Mouse (Mus musculus): ENCODE data around the gene Sh3glb1.
A peak's percentile ranks its signal among the peaks of the same experiment; 100 is the strongest.
"Not testable (repeated sequence)": the region's sequence is repeated elsewhere in the genome, so short reads cannot be mapped to it uniquely, and the experiment has no call there.

Sh3glb1 gene

DNA sequence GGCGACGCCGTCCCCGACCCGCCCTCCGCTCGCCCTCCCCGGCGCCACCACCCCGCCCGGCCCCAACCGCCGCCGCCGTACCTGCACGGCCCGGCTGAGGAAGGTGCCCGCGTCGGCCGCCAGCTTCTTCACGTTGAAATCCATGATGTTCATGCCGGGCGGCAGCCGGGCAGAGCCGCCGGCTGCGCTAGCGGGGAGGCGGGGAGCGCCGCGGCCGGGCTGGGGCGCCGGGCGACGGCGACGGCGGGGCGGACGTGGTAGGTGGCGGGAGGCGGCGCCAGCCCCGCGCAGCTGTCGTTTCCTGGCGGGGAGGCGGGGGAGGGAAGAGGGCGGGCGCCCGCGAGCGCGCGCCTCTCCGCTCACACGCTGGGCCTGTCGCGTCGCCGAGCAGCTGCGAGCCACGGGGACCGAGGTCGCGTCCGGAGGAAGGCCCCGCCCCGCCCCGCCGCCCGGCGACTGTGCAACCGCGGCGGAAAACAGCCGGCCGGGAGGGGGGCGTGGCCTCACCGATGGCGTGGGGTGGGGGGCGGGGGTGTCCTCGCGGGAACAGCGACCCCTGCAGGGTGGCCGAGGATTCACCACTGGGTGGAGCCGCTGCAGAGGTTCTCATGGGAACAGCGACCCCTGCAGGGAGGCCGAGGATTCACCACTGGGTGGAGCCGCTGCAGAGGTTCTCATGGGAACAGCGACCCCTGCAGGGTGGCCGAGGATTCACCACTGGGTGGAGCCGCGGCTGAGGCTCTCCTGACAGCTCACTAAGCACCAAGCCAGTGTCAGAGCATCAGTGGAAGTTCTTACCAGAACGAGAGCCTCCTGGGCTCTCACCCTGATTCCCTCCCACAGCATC, at the start of gene Sh3glb1:
TSS of gene Sh3glb1 (minus strand) at position 435 of the 847 bp plus-strand sequence.
- peak; percentile 100 for DNase-seq

DNA sequence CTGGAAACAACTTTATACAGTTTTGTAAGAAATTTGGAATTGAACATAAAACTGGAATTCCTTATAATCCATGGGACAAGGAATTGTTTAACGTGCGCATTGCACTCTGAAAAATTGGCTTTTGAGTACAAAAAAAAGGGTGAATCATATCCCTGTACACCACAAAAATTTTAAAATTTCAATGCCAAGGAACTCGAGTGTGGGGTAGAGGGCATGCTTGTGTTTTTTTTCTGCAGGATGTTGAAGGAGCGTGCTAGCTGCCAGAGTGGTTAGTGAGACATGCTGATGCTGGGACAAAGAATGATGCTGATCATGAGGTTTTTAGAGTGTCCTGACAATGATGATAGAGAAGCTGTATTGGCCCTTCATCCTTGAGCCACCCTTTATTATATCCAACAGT, 45.0 kb upstream of the Sh3glb1 start:
- DNase-seq = no peak

DNA sequence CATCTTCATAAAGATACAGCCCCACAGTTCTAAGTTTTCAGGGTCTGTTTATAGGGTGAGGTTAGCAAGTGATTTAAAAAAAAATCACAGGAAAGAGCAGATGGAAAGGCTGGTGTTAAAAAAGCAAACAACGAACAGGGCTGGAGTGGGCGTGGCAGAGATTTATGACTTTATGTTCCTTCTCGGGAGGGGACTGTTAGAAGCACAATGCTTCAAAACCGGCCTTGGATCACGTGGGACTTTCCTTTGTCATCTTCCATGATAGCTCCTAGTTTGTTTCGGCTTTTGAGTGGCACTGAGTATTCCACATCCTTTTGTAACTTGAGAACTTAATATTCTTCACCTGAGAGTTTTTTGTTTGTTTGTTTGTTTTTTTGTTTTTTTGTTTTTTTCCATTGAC, 41.3 kb upstream of the Sh3glb1 start:
- DNase-seq = no peak

DNA sequence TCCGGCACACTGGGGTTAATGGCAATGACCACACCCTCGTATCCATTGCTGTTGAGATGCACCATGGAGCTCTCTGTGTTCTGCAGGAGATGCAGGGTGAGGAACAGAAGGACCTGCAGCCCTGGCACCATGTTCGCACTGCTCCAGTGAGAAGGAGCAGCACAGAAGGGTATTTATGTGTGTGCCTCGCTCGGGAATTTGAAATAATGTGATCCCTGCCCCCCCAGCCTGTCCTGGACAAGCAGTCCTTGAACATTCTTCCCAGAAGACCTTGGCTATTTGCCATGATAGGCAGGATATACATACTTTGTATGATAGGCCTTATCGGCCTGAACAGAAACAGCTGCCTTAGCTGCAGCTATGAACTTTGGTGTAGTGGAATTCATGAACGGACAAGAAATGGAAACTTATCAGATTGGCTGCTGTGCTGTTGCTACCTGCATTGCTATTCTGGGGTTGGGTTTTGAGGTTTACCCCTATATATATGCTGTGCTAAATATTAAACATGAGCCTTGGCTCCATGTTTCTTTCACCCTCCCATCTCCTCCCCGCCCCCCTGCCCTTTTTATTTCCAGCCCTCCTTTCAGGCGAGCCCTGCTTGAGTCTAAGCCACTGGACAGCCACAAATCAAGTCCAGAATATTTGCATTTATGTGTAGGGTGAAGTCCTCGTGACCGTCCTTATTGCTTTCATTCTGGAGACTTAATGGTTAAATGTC, 40.6 kb upstream of the Sh3glb1 start, which contains the start of gene Clca3a1:
TSS of gene Clca3a1 (minus strand) at position 386 of the 718 bp plus-strand sequence.
- DNase-seq = no peak

DNA sequence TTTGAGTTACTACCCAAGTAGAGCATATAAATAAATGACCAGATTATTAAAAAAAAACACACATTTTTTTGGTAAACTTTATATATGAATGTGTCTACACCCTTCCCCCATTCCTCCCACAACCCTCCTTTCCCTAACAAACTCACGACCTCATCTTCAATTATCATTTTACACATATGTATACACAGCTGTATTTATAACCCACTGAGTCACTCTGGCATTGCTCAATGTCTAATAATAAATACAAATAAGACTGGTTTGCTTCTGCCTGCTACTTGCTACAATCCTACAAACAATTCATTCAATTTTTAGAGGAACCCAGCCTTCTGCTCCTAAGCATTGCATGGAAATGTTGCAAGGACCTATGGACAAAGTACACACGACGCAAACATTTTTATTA, 39.6 kb upstream of the Sh3glb1 start:
- no peak for DNase-seq

DNA sequence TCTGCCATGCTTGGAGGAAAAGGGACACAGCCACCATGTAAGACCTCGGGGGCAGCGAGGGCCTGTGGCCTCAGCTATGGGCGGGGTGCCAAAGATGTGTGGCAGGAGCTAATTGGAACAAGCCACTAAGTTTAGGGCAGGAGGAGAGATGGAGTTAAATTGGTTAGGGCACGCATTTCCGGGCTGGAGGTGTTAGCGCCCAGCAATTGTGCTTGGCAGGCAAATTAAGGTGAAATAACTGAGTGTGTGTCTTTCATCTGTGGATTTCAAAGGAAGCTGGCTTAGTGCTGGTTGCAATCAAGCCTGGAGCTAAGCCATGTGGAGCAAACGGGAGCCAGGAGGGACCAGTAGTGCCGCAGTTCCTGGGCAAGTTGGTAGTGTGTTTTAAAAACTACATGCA, 36.0 kb upstream of the Sh3glb1 start:
- not testable (repeated sequence) for DNase-seq

DNA sequence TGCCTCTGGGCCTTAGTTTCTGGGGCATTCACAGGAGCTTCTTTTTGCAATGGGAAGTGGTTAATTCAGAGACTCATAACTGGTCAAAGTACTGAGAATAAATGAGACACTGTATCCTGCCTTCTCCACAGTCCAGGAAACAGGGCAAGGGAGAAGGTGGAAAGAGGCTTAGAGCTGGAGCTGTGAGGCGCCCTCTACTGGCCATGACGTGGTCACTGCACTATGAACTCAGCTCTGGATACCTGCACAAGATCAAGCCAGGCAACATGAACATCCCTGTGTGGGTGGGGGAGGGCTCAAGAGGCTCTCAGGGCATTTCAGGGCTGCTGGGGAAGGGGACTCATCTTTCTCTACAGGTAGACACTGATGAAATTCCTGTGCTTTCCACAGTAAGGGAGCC, 33.0 kb upstream of the Sh3glb1 start:
- peak; percentile 29 to 31 for DNase-seq

DNA sequence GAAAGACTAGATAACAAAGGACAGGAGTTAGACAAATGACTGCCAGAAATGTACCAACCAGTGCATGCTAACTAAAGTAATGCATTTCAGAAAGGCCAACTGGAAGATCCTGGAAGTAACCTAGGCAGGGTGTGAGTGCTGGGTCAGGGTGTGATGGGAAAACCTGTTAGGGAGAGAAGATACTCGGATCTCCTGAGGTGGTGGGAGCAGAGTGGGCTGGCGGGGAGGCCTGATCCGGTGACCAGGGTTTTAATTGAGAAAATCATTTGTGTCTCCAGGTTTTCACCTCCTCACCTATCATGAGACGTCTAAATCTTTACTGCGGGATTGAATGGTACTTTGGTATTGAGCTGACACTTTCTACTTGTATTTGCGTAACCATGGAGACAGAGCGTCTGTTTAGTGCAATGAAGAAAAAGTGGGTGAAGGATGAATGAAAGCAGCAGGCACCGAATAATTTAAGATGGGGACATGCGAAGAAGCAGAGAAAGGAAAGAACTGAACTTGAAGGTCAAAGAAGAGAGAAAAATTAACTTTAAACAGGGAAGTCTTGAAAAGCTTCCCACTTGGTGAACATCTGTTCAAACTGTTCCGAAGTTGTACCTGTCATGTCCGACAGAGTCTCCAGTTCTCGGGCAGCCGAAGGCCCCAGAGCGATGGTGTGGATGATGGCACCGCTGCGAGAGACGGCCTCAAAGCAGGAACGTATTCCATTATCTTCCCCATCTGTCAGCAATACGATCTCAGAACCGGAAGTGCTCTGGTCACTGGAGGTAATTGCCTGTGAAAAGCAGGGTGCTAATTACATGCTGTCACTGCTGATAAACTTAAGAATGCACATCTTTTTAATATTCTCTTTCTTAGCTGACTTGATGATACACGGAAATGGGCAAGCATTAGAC, 29.2 kb upstream of the Sh3glb1 start:
- not testable (repeated sequence) for DNase-seq

DNA sequence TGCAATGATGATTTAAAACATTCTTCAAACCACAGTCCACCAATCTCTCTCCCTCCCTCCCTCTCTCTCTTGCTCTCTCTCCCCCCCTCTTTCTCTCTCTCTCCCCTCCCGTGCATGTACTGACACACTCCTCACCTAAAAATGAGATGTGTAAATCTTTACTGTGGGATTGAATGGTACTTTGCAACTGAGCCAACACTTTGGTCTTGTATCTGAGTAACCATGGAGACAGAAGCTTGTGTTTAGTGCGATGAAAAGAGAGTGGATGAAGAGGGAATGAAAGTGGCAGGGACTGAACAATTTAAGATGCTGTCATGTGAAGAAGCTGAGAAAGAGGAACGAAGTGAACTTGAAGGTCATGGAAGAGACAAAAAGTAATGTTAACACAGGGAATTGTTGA, 27.6 kb upstream of the Sh3glb1 start:
- DNase-seq = not testable (repeated sequence)

DNA sequence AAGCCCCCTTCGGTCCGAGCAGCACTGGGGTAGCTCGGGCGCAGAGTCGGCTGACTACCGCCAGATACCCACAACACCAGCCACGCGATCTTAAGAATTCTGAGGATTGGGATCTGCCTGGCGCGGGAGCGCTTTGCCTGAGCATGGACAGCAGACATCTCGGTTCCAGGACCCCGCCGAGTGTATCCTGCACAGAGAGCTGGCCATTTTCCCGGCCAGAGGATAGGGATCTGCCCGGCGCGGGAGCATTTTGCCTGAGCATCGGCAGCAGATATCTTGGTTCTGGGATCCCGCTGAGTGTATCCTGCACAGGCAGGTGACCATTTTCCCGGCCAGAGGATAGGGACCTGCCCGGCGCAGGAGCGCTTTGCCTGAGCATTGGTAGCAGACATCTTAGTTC, 18.3 kb upstream of the Sh3glb1 start:
- not testable (repeated sequence) for DNase-seq

DNA sequence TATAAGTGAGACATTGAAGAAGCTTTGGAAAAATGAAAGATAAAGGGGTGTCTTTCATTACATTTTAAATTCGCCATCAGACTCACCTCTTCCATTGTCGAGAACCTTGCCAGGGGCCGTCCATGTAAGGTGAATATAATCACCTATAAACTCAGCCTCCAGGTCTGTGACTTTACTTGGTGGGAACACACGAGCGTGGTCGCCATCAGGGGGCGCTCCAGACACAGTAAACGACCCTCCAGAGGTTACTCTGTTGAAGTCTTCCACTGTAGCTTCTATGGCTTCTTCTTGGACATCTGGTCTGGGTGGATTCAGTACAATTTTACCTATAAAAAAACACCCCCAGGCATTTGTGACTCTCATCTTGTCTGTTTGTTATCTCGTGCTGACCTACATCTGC, 16.7 kb upstream of the Sh3glb1 start:
- DNase-seq = peak; percentile 24 to 34

DNA sequence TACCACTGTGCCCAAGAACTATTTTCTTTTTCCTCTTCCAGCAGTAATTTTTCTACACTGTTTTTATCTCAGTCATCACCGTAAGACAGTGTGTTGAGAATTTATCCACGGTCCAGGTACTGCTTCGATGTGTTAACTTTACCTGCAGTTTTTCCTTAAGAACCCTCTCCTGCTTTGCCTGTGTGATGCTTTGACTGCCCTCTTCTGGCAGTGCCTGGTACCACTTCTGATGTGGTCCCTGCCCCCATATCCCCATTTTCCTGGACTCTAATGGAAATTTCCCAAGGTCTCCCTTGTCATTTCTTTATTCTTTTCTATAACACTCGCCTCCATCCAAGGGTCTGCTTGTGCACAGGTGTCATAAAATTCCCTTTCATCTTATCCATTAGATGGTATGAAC, 3.3 kb upstream of the Sh3glb1 start:
- peak; percentile 58 to 63 for DNase-seq

DNA sequence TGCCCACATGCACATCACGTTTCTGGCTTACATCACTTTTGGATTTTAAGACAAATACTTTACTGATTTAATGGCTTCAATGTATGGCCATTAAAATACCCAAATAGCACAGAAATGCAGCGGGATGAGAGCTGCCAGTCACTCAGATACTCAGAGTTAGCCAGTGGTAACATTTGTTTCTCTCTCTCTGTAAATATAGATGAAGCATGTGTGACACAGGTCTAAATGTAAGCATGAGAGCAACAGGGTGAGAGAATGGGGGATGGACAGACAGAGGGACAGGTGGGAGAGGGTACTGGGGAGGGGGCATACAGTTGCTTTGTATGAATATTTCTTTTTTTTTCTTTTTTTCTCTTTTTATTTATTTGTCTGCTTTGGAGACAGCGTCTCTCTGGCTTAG, 2.4 kb upstream of the Sh3glb1 start:
- DNase-seq = not testable (repeated sequence)

DNA sequence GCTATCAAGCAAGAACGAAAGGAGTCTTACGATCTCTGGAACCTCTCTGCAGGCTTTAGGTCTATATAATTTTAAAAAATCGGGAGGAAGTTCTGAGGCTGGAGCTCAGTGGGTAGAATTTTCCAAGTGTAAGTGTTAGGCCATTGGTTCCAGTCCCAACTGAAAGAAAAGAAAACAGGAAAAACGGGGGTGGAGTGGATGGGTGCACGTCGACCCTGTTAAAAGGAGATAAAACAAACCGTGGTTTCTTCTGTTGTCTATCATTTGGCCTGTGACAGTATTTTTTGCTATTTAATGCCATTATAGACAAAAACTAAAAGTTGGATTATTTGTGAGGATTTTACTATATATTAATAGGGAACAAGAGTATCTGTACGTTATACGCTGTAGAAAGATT, 1.7 kb upstream of the Sh3glb1 start:
- no peak for DNase-seq

DNA sequence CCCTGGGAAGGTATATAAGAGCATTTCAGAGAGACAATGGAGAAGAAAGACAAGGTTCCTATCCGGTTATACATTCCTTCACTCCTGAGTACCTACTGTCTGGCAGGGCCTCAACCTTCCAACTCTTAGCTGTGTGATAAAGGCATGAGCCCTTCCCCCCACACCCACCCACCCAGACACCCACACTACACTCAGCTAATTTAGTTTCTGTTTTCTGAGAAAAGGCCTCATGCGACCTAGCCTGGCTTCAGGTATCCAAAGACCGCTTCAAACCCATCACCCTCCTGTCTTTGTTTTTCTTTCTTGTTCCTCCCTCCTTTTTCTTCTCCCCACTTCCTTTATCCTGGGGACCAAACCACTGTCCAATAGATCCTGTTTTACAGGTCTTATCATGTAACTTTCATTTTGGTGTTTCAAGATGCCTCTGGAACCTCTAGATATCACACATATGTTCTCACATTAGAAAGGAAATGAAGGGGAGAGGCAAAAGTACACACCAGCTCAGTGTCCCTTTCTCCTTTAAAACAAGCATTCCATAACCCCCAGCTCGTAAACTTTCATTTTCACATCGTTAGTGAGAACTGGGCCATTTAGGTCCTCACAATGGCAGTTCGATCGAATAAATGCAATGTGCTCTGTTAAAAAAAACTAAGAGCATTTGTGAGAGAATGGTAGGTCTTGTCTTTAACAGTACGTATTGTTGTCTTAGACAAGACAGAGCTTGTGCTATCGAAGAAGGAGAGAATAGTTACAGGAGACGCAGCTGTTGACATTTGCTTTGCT, 1.1 kb upstream of the Sh3glb1 start:
- no peak for DNase-seq

DNA sequence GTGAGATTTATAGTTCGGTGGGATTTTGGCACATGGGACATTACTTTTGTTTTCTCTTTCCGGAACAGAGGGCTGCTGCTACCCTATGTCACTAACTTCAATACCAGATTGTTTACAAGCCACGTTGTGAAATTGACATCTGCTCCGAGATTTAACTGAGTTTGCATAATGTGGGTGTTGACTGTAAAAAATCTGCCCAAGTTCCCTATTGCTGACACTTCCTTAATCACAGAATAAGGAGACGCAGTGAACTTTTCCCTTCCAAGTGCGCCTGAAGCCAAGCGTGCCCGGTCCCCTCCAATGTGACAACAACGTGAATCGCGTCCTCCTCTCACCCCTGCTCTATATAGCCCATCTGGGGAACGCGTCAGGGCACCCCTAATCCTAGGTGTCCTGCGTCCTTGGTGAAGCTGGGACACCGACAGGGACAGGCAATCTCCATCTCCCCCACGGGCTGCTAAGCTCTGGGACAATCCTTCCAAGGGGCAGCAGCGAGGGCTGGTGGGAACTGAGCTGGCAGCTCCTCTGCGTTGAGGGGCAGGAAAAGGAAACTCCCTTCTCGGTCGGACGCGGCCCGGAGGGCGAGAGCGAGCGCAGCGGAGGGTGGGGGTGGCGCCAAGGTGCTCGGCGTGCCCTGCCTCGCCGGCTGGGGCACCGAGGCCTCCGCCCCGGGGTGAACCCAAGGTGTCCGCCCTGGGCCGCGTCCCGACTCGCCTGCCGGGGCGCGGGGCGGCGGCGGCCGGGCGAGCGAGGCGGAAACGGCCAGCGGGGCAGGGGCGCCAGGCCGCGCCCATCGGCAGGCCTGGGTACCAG, 841 bp downstream of the Sh3glb1 start:
- DNase-seq = peak; percentile 81 to 83

DNA sequence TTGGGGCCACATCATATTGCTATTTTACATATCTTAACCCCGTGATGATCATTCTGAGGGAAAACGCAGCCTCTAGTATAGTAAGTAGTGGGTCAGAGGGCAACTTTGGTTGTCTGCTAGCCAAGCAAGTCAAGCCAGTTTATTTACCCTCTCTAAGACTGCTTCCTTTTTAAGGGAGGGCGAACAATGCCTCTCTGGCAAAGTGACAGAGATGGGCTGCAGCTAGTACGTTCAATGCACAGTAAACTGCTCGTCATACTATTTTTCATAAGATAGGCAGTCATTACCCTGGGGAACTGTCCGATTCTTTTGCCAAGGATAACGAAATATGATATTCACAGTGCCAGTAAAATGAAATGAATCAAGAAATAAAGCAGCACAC, 1.4 kb downstream of the Sh3glb1 start:
- no peak for DNase-seq

DNA sequence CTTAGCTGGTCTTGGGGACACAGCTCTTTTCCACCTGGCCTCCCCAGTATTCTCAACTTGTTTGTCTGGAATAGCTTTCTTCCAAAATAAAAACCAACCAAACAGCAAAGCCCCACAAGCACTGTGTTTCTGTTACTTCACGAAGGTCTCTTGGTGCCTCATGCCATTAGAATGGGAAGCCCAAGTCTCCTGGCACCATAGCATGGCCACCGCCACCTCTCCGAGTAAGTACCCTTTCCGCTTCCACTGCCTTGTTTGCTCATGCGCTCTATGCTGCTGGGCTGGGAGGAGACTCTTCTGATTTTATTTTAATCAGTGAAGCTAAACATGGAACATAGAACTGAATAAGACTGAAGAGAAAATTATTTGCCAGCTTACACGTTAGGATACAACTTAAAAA, 2.3 kb downstream of the Sh3glb1 start:
- DNase-seq = no peak

DNA sequence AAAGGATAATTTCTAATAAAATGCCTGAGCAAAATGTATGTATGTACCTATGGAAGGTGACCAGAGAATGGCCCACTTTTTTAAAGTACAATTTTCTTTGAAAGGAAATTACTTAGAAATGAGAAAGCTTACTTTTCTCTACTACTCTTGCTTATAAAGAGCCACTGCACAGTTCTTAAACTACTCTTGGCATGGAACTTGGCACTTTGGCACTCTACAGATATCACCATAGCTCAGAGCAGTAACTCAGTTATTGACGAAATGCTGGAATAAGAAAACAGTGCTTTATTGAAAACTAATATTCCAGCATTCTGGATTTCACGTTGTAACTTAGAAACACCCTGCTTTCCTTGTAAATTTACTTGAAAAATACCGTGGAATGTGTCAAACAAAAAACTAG, 3.0 kb downstream of the Sh3glb1 start:
- DNase-seq = no peak

DNA sequence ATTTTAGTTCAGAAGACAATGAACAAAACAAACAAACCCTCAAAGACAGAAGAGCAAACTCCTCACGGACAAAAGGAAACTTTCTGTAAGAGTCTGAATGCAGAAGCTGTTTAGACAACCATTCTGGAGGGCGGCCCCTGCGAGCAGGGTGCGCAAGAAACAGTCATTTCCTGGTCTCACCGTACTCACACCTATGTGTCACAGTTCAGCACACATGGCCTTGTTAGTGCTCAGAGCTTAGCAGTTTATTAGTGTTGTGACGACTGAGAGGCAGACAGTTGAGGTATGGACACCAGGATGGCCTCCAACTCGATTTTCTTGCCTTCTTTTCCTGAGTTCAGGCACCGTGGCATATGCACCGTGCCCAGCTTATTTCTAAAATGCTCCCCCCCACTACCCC, 4.2 kb downstream of the Sh3glb1 start:
- peak; percentile 66 to 70 for DNase-seq

DNA sequence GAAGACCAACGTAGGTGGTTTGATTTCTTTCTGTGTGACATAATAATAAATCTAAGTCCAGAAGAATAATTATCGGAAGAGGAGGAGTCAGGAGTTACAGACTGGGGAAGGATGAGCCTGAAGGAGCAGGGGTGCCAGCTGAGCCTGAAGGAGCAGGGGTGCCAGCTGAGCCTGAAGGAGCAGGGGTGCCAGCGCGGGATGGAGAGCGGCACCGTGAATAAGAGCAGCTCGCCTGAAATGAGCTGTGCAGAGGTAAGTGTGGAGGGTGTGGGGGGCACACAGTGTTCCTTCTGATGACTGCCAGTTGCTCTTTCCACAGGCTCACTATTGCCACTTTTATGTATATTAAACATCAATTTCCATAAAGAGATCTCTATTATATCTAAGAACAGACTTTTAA, 5.1 kb downstream of the Sh3glb1 start:
- no peak for DNase-seq

All from B cell, adult 2 months (primary cell).